Mouse (Mus musculus) C2C12 (cell line): Measurements from ENCODE around the gene Trip11. TPM values are rescaled to one million over a fixed set of nuclear protein-coding genes. Genes with fewer than 3 reads are reported as not detected.
A peak's percentile ranks its signal among the peaks of the same experiment; 100 is the strongest.

Experiments
- H3K27me3 ChIP-seq: one replicate; pipeline ENCODE4 v1.6.1; 2011; ENCODE audit not compliant: control insufficient read depth, insufficient read depth, insufficient read length
- H3K36me3 ChIP-seq: one replicate; pipeline ENCODE4 v1.6.1; 2011; ENCODE audit not compliant: control insufficient read depth, insufficient read depth
- H3K4me3 ChIP-seq: one replicate; pipeline ENCODE4 v1.5.1; 2011; ENCODE audit warnings: mild to moderate bottlenecking, control low read depth; ENCODE audit not compliant: poor library complexity, insufficient read depth, severe bottlenecking
- H3K79me2 ChIP-seq: one replicate; pipeline ENCODE4 v1.6.1; 2011; ENCODE audit not compliant: control insufficient read depth, insufficient read depth
- H3K79me3 ChIP-seq: one replicate; pipeline ENCODE4 v1.6.1; 2011; ENCODE audit warnings: low read depth, control low read depth
- H3ac ChIP-seq: one replicate; pipeline ENCODE3; 2011; ENCODE audit warnings: low read depth; ENCODE audit not compliant: control insufficient read depth, insufficient read length
- CEBPB ChIP-seq: IDR thresholded peaks from one replicate; pipeline ENCODE4 v1.6.1; 2011; ENCODE audit warnings: low read depth, mild to moderate bottlenecking, control low read depth, moderate library complexity
- CTCF ChIP-seq: IDR thresholded peaks from one replicate; pipeline ENCODE4 v1.5.1; 2011; ENCODE audit not compliant: control insufficient read depth, insufficient read depth, insufficient read length
- FOSL1 ChIP-seq: IDR thresholded peaks from one replicate; pipeline ENCODE4 v1.8.0; 2011; ENCODE audit warnings: mild to moderate bottlenecking, low read length; ENCODE audit not compliant: poor library complexity, insufficient read depth, severe bottlenecking
- MAX ChIP-seq: IDR thresholded peaks from one replicate; pipeline ENCODE4 v1.6.1; 2011; ENCODE audit warnings: mild to moderate bottlenecking, control low read depth
- MYOD1 ChIP-seq: IDR thresholded peaks from one replicate; pipeline ENCODE4 v1.6.1; 2011; ENCODE audit warnings: low read depth; ENCODE audit not compliant: control insufficient read depth, insufficient read length
- MYOG ChIP-seq: IDR thresholded peaks from one replicate; pipeline ENCODE4 v1.6.1; 2011; ENCODE audit not compliant: control insufficient read depth, insufficient read length; ENCODE audit errors: extremely low read depth
- USF1 ChIP-seq: IDR thresholded peaks from one replicate; pipeline ENCODE4 v1.6.1; 2011; ENCODE audit warnings: low read depth, mild to moderate bottlenecking, control low read depth, moderate library complexity
- polyA plus RNA-seq: library from polyadenylated mRNA; unstranded; fragments of >200 nt; fragmentation: generic; extraction: Trizol; gene quantifications from one replicate; pipeline ENCODE4 v1.2.1, GENCODE M21; 2012; ENCODE audit warnings: missing spikeins

The Trip11 gene
- polyA plus RNA-seq, 1 experiment = 2.4 TPM

- TF ChIP-seq MYOG (no peak), MYOD1 (no peak), MAX (no peak), CTCF (no peak), USF1 (no peak), CEBPB (no peak), FOSL1 (no peak)
- Histone ChIP-seq H3K36me3 (peaks cover 19% of the 10 kb centered on the region), H3ac (no peak overlapping the region), H3K27me3 (no peaks in the 10 kb centered on the region), H3K4me3 (no peak overlapping the region), H3K79me2 (no peaks in the 10 kb centered on the region), H3K79me3 (no peaks in the 10 kb centered on the region)
Measured at GRCm38 (mm10) chr12:101862286-101862964, 50.6 kb downstream of the Trip11 start.

DNA sequence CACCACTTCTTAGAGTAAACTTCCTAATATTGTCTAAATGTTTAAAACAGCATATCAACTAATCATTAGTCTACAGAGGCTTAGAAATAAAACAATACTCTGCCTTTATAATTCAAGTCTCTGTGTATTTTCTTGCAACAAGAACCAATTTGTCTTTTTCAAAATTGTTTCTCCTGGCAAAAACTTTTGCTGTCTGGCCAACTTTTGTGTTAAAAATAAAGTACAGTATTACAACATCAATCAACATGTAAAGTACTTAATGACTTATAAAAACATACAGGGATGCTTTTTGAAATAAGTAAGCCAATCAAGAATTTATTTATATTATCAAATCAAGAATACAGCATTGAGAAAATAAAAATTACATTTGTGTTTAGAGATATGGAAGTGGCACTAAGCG, 52.8 kb downstream of the Trip11 start:
- Histone ChIP-seq H3K36me3 (peaks cover 19% of the 10 kb centered on the region), H3K4me3 (no peak overlapping the region), H3K79me3 (no peaks in the 10 kb centered on the region), H3ac (no peak overlapping the region), H3K27me3 (no peaks in the 10 kb centered on the region), H3K79me2 (no peaks in the 10 kb centered on the region)
- TF ChIP-seq MYOD1 = no peak
- TF ChIP-seq MAX = no peak
- TF ChIP-seq CEBPB = no peak
- no peak for TF ChIP-seq FOSL1
- TF ChIP-seq CTCF = no peak
- TF ChIP-seq USF1 = no peak

DNA sequence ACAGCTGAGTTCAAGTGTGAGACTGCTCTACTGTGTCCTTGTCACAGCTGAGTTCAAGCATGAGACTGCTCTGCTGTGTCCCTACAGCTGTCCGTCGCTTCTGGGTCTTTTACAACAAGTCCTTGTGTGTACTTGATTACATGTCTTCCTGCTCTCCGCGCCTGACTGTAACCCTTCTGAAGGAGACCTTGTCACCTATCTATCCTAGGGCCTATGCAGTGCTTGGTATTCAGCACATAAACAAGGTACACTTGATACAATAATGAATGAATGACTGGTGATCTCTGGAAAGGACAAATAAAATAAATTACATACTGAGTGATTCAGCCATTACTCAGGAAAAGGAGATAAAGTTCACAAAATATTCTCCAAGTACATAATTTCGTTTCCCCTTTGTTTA, 55.1 kb downstream of the Trip11 start:
- TF ChIP-seq MAX = no peak
- no peak for TF ChIP-seq USF1
- TF ChIP-seq FOSL1 = no peak
- TF ChIP-seq CTCF = no peak
- no peak for TF ChIP-seq MYOG
- TF ChIP-seq CEBPB = no peak
- no peak for TF ChIP-seq MYOD1
- Histone ChIP-seq H3K36me3 (peaks cover 15% of the 10 kb centered on the region), H3K79me2 (no peaks in the 10 kb centered on the region), H3K27me3 (no peaks in the 10 kb centered on the region), H3ac (no peak overlapping the region), H3K4me3 (no peak overlapping the region), H3K79me3 (no peaks in the 10 kb centered on the region)

DNA sequence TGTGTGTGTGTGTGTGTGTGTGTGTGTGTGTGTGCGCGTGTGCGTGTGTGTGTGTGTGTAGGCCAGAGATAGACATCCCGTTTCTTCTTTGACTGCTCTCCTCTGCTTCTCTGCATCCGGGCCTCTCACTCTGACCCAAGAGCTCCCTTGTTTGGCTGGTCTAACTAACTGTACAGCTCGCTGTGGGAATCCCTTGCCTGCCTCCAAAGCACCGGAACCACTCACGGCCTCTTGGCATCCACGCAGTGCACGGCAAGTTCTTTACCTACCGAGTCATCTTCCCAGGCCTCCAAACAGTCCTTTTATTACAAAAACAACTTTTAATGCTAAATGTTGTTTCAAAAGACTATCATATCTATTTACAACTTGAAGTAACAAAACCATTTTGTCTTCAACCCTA, 58.7 kb downstream of the Trip11 start:
- Histone ChIP-seq H3ac (no peak overlapping the region), H3K4me3 (no peak overlapping the region), H3K36me3 (no peaks in the 10 kb centered on the region), H3K79me2 (no peaks in the 10 kb centered on the region), H3K27me3 (no peaks in the 10 kb centered on the region), H3K79me3 (no peaks in the 10 kb centered on the region)
- TF ChIP-seq MYOD1 (no peak), CEBPB (no peak), MAX (no peak), USF1 (no peak), CTCF (no peak), MYOG (no peak), FOSL1 (no peak)

DNA sequence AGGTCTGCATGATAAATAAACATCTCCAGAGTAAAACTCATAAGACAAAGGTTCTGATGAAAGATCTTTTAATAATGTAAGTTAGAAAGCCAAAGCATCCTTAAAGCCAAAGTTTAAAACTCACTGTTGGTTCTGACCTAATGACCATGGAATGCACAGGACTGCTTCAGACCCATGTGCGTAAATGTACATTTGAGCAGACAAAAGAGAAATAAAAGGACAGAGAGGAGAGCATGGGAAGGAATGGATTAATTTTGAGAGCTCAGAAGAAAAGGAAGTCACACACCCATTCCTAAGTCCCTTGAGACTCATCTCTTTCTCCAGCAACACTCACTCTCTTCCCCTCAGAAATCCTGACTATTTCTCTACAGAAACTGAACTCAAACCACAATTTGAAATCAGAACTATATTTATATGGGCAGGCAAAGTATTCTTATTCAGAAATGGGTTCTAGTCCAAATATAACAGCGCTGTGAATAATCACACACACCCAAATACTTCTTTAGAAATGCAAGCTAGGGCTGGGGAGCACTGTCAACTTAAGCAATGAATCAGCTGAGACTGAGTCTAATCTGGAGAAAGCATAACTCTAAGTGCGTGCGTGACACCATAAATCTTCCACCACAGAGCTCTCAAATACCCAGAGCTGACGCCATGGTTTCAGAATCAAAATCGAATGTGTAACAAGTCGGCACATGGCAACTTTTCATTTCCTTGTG, 61.1 kb downstream of the Trip11 start:
- Histone ChIP-seq H3K79me3 (no peaks in the 10 kb centered on the region), H3K79me2 (no peaks in the 10 kb centered on the region), H3K27me3 (no peaks in the 10 kb centered on the region), H3K4me3 (no peak overlapping the region), H3ac (no peak overlapping the region), H3K36me3 (no peaks in the 10 kb centered on the region)
- no peak for TF ChIP-seq FOSL1
- TF ChIP-seq CEBPB = peak; percentile 33

DNA sequence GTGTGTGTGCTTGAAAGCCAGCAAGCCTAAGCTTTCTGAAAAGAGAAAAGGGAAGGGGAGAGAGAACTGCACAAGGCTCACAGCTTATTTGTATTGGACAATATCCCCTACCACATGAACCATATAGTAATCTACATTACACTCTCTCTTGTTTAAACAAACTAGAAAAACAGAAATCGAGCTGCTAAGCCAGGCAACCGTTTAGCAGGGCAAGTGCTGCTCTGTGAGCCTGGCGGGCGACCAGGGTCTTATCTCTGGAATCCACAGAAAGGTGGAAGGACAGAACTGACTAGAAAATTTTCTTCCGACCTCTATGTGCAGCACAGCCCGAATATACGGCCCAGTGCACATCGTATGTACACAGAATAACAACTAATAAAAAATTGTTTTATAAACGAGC, 61.8 kb downstream of the Trip11 start:
- Histone ChIP-seq H3K4me3 (no peak overlapping the region), H3ac (no peak overlapping the region), H3K27me3 (no peaks in the 10 kb centered on the region), H3K36me3 (no peaks in the 10 kb centered on the region), H3K79me2 (no peaks in the 10 kb centered on the region), H3K79me3 (no peaks in the 10 kb centered on the region)
- TF ChIP-seq MAX (no peak), MYOD1 (no peak)
